Mouse (Mus musculus): ENCODE results near the gene Tacc3.

DNA sequence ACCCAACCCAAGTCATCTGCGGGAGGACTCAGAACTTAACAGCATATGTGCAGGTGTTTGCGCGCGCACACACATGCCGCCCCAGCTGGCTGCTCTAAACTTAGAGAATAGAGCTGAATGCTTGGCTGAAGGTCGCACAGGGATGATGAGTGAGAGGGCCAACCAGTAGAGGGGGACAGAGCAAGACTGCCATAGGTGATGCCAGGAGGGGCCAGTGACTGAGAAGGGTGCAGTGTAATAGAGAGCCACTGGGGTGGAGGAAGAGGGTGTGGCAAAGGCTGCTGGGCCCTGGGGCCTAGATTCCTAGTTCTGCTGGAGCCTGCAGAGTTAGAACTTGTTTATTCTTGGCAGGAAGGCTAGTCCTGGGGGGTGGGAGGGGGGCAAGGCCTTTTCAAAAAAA, 58.5 kb downstream of the Tacc3 start:
- TF ChIP-seq TAL1 (IDR thresholded peaks at IDR 0.05; ENCODE audit: low read length) (no peak), GATA1 (IDR thresholded peaks at IDR 0.05; ENCODE audit: low read length) (no peak)
